Mouse (Mus musculus): Measurements from ENCODE around the gene Ypel3. TPM values are rescaled to one million over a fixed set of nuclear protein-coding genes. Genes with fewer than 3 reads are reported as not detected.

Ypel3 gene
- polyA plus RNA-seq, 1 experiment from 2014 or later: 119 TPM

GRCm38 (mm10) chr7:126746798-126747197, 30.0 kb upstream of the Ypel3 start:
- no peaks in the 10 kb centered on the region for H3K27me3 ChIP-seq (ENCODE audit: control insufficient read depth, insufficient read depth, low read depth, low read length)
- peak overlapping the region; percentile 33 for H3K4me3 ChIP-seq (ENCODE audit: low read depth, low read length)
- H3K4me1 ChIP-seq (ENCODE audit: control insufficient read depth, low read depth, low read length): peaks cover 8% of the 10 kb centered on the region
- no peaks in the 10 kb centered on the region for H3K36me3 ChIP-seq (ENCODE audit: control insufficient read depth, insufficient read depth)
- peak overlapping the region; percentile 78 for H3K27ac ChIP-seq (ENCODE audit: low read length)
- no peak overlapping the region for H3K9ac ChIP-seq (ENCODE audit: low read depth, low read length)
- no peaks in the 10 kb centered on the region for H3K9me3 ChIP-seq (replicated peaks; ENCODE audit: control insufficient read depth, low read length)
- peak overlapping the region; percentile 44 for H3K4me2 ChIP-seq (ENCODE audit: low read depth, low read length)
- WGBS (ENCODE audit: insufficient replicate concordance): 7% methylated on average over 6 of the region's 6 CpGs
- ATAC-seq (ENCODE audit: low read depth): peak; percentile 81

GRCm38 (mm10) chr7:126748824-126749223, 27.9 kb upstream of the Ypel3 start:
- Histone ChIP-seq H3K27me3 (ENCODE audit: control insufficient read depth, insufficient read depth, low read depth, low read length) (no peaks in the 10 kb centered on the region), H3K27ac (ENCODE audit: low read length) (no peak overlapping the region), H3K4me2 (ENCODE audit: low read depth, low read length) (no peak overlapping the region), H3K36me3 (ENCODE audit: control insufficient read depth, insufficient read depth) (no peaks in the 10 kb centered on the region), H3K9me3 (replicated peaks; ENCODE audit: control insufficient read depth, low read length) (no peaks in the 10 kb centered on the region), H3K4me1 (ENCODE audit: control insufficient read depth, low read depth, low read length) (peaks cover 8% of the 10 kb centered on the region), H3K4me3 (ENCODE audit: low read depth, low read length) (no peak overlapping the region), H3K9ac (ENCODE audit: low read depth, low read length) (no peak overlapping the region)
- ATAC-seq (ENCODE audit: low read depth): no peak
- WGBS (ENCODE audit: insufficient replicate concordance): 63% methylated on average over 7 of the region's 7 CpGs

GRCm38 (mm10) chr7:126749582-126750343, 27.0 kb upstream of the Ypel3 start:
- Histone ChIP-seq H3K27ac (ENCODE audit: low read length) (no peak overlapping the region), H3K9ac (ENCODE audit: low read depth, low read length) (no peak overlapping the region), H3K4me2 (ENCODE audit: low read depth, low read length) (no peak overlapping the region), H3K4me1 (ENCODE audit: control insufficient read depth, low read depth, low read length) (peaks cover 8% of the 10 kb centered on the region), H3K36me3 (ENCODE audit: control insufficient read depth, insufficient read depth) (no peaks in the 10 kb centered on the region), H3K27me3 (ENCODE audit: control insufficient read depth, insufficient read depth, low read depth, low read length) (no peaks in the 10 kb centered on the region), H3K4me3 (ENCODE audit: low read depth, low read length) (no peak overlapping the region), H3K9me3 (replicated peaks; ENCODE audit: control insufficient read depth, low read length) (no peaks in the 10 kb centered on the region)
- WGBS (ENCODE audit: insufficient replicate concordance): 83% methylated on average over 17 of the region's 17 CpGs
- ATAC-seq (ENCODE audit: low read depth): no peak

- Histone ChIP-seq H3K27ac (ENCODE audit: low read length) (no peak overlapping the region), H3K4me2 (ENCODE audit: low read depth, low read length) (peak overlapping the region; percentile 22; the same call in 1 of the 2 replicates), H3K4me1 (ENCODE audit: control insufficient read depth, low read depth, low read length) (peaks cover 9% of the 10 kb centered on the region), H3K36me3 (ENCODE audit: control insufficient read depth, insufficient read depth) (no peaks in the 10 kb centered on the region), H3K27me3 (ENCODE audit: control insufficient read depth, insufficient read depth, low read depth, low read length) (no peaks in the 10 kb centered on the region), H3K4me3 (ENCODE audit: low read depth, low read length) (no peak overlapping the region), H3K9me3 (replicated peaks; ENCODE audit: control insufficient read depth, low read length) (no peaks in the 10 kb centered on the region), H3K9ac (ENCODE audit: low read depth, low read length) (no peak overlapping the region)
- 3% methylated on average over 9 of the region's 9 CpGs for WGBS (ENCODE audit: insufficient replicate concordance)
- peak; percentile 37; the same call in 1 of the 2 replicates for ATAC-seq (ENCODE audit: low read depth)
These were observed 21.9 kb upstream of the Ypel3 start for GRCm38 (mm10) chr7:126754866-126755265.

- no peak for ATAC-seq (ENCODE audit: low read depth)
- Histone ChIP-seq H3K27me3 (ENCODE audit: control insufficient read depth, insufficient read depth, low read depth, low read length) (no peaks in the 10 kb centered on the region), H3K36me3 (ENCODE audit: control insufficient read depth, insufficient read depth) (no peaks in the 10 kb centered on the region), H3K27ac (ENCODE audit: low read length) (no peak overlapping the region), H3K4me2 (ENCODE audit: low read depth, low read length) (no peak overlapping the region), H3K9me3 (replicated peaks; ENCODE audit: control insufficient read depth, low read length) (no peaks in the 10 kb centered on the region), H3K4me3 (ENCODE audit: low read depth, low read length) (no peak overlapping the region), H3K9ac (ENCODE audit: low read depth, low read length) (no peak overlapping the region), H3K4me1 (ENCODE audit: control insufficient read depth, low read depth, low read length) (peaks cover 38% of the 10 kb centered on the region)
- WGBS (ENCODE audit: insufficient replicate concordance): 71% methylated on average over 7 of the region's 7 CpGs
These were observed 18.2 kb upstream of the Ypel3 start for GRCm38 (mm10) chr7:126758539-126758938.

- ATAC-seq (ENCODE audit: low read depth): peak; percentile 89
- WGBS (ENCODE audit: insufficient replicate concordance): 1% methylated on average over 25 of the region's 38 CpGs
- peak within 1 kb of the TSS; percentile 80 for H3K4me3 ChIP-seq (ENCODE audit: low read depth, low read length)
- H3K4me1 ChIP-seq (ENCODE audit: control insufficient read depth, low read depth, low read length): peaks cover 38% of the 10 kb centered on the region
- no peaks in the 10 kb centered on the region for H3K9me3 ChIP-seq (replicated peaks; ENCODE audit: control insufficient read depth, low read length)
- H3K36me3 ChIP-seq (ENCODE audit: control insufficient read depth, insufficient read depth): 0 out of 2 replicates have a peak, but pooled peaks cover under 1% of the 10 kb centered on the region
- H3K27ac ChIP-seq (ENCODE audit: low read length): peak within 1 kb of the TSS; percentile 87
- peak within 1 kb of the TSS; percentile 88 for H3K9ac ChIP-seq (ENCODE audit: low read depth, low read length)
- H3K27me3 ChIP-seq (ENCODE audit: control insufficient read depth, insufficient read depth, low read depth, low read length): no peaks in the 10 kb centered on the region
- H3K4me2 ChIP-seq (ENCODE audit: low read depth, low read length): peak within 1 kb of the TSS; percentile 87
These were observed 17.6 kb upstream of the Ypel3 start, which contains the start of gene Mapk3 for GRCm38 (mm10) chr7:126759050-126759671. Mapk3 (plus strand) TSS chr7:126759601.

GRCm38 (mm10) chr7:126759672-126760390, 16.9 kb upstream of the Ypel3 start:
- H3K9ac ChIP-seq (ENCODE audit: low read depth, low read length): peak overlapping the region; percentile 88
- H3K4me2 ChIP-seq (ENCODE audit: low read depth, low read length): peak overlapping the region; percentile 87
- peak overlapping the region; percentile 80 for H3K4me3 ChIP-seq (ENCODE audit: low read depth, low read length)
- under 1% methylated on average over 23 of the region's 24 CpGs for WGBS (ENCODE audit: insufficient replicate concordance)
- H3K36me3 ChIP-seq (ENCODE audit: control insufficient read depth, insufficient read depth): 0 out of 2 replicates have a peak, but pooled peaks cover 4% of the 10 kb centered on the region
- H3K27ac ChIP-seq (ENCODE audit: low read length): peak overlapping the region; percentile 87
- ATAC-seq (ENCODE audit: low read depth): peak; percentile 14; the same call in 1 of the 2 replicates
- no peaks in the 10 kb centered on the region for H3K27me3 ChIP-seq (ENCODE audit: control insufficient read depth, insufficient read depth, low read depth, low read length)
- no peaks in the 10 kb centered on the region for H3K9me3 ChIP-seq (replicated peaks; ENCODE audit: control insufficient read depth, low read length)
- peaks cover 38% of the 10 kb centered on the region for H3K4me1 ChIP-seq (ENCODE audit: control insufficient read depth, low read depth, low read length)

GRCm38 (mm10) chr7:126760391-126760802, 16.4 kb upstream of the Ypel3 start:
- peaks cover 38% of the 10 kb centered on the region for H3K4me1 ChIP-seq (ENCODE audit: control insufficient read depth, low read depth, low read length)
- WGBS (ENCODE audit: insufficient replicate concordance): 48% methylated on average over 3 of the region's 3 CpGs
- 0 out of 2 replicates have a peak, but pooled peaks have one; percentile 1 for ATAC-seq (ENCODE audit: low read depth)

More at GRCm38 (mm10) chr7:126760391-126760802, 16.4 kb upstream of the Ypel3 start:
- Histone ChIP-seq H3K9ac (ENCODE audit: low read depth, low read length) (peak overlapping the region; percentile 88), H3K27ac (ENCODE audit: low read length) (peak overlapping the region; percentile 87), H3K27me3 (ENCODE audit: control insufficient read depth, insufficient read depth, low read depth, low read length) (no peaks in the 10 kb centered on the region), H3K9me3 (replicated peaks; ENCODE audit: control insufficient read depth, low read length) (no peaks in the 10 kb centered on the region), H3K36me3 (ENCODE audit: control insufficient read depth, insufficient read depth) (0 out of 2 replicates have a peak, but pooled peaks cover 4% of the 10 kb centered on the region), H3K4me2 (ENCODE audit: low read depth, low read length) (peak overlapping the region; percentile 87), H3K4me3 (ENCODE audit: low read depth, low read length) (peak overlapping the region; percentile 80)
